Mouse (Mus musculus) retina, postnatal 7 days (tissue): ENCODE results near the gene Cxcl3.
"Not testable (repeated sequence)": the region's sequence is repeated elsewhere in the genome, so short reads cannot be mapped to it uniquely, and the experiment has no call there.

ENCODE experiments used
- DNase-seq: peaks from one replicate; pipeline ENCODE4 v3.0.0-alpha.2; 2012; ENCODE audit warnings: low read depth, low spot score

The Cxcl3 gene

GRCm38 (mm10) chr5:90789306-90790073 lies 3.6 kb downstream of the Cxcl3 start:
- no peak for DNase-seq

DNA sequence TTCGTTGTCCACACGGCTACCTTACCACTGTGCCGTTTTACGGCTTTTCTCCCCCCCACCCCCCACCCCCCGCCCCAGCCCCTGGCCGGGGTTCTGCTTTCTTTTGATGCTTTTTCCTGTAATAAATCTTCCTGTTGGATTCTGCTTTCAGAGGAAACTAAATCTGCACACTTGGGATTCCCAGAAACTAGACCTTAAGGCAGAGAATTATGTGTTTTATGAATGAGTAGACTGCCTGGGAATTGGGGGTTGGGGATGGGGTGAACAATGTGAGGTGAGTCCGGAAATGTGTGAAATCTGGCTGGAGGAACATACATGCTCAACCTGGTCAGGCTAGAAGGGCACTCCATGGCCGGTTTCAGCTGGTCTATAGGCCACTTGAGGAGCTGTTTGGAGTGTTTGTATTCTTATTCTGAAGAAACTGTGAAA lies 4.2 kb downstream of the Cxcl3 start:
- DNase-seq: no peak

DNA sequence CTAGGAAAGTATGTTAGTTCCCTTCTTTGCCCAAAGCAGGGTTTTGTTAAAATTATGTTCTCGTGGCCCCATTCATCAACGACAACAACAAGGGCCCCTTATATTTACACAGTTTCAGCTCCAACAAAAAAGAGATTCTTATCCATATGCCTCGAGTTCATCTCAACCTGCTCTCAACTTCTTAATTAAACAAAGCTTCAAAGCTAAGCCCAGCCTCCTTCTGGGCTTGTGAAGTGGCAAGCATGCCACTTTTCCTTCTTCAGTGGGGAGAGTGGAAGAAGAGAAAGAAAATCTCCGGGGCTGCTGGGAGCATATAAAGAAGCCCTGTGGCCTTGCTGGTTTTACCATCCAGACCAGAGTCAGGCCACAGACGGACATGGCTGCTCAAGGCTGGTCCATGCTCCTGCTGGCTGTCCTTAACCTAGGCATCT lies 8.3 kb downstream of the Cxcl3 start, which contains the start of gene Cxcl15:
Cxcl15 (plus strand) TSS at position 340 of the 431 bp plus-strand sequence.
- no peak for DNase-seq

- DNase-seq: not testable (repeated sequence)
These were observed 9.5 kb downstream of the Cxcl3 start for GRCm38 (mm10) chr5:90795392-90795791.

GRCm38 (mm10) chr5:90804574-90804973 lies 18.7 kb downstream of the Cxcl3 start:
- DNase-seq: no peak

- no peak for DNase-seq
These were observed 20.1 kb downstream of the Cxcl3 start for GRCm38 (mm10) chr5:90806050-90806449.

DNA sequence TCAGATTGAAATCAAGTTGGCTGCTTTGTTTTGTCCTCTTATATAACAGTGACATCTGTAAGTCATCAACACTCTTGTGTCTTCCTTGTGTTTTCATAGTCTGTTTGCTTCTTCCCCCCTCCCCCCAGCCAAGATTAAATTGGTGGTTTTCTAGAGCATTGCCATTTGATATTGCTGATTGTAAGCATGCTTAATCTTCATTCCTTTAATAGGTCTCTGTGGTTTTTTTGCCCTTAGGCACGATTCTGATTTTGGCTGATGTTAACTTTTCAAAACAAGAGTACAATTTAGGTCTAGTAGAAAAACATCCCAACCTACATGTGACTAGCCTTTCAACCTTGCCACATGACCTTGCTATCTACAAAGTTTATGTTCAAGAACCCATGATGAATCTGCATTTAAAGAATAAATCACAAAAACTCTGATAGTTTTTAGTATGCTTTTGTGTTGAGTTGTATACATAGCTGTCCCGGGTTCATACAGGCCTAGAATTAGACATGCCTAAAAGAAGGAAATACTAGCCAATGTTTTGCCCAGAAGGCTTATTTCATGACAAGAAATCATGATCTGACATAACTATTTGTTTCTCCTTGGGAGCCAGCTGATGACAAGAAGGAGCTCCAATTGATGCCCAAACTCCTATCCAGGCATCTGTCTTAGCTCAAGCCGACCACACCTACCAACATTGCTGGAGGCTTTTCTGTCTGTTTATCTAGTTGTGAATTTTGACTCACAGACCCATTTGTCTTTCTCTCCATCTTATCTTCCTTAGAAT lies 21.5 kb downstream of the Cxcl3 start:
- DNase-seq: no peak

GRCm38 (mm10) chr5:90819756-90820155 lies 33.9 kb downstream of the Cxcl3 start:
- no peak for DNase-seq

DNA sequence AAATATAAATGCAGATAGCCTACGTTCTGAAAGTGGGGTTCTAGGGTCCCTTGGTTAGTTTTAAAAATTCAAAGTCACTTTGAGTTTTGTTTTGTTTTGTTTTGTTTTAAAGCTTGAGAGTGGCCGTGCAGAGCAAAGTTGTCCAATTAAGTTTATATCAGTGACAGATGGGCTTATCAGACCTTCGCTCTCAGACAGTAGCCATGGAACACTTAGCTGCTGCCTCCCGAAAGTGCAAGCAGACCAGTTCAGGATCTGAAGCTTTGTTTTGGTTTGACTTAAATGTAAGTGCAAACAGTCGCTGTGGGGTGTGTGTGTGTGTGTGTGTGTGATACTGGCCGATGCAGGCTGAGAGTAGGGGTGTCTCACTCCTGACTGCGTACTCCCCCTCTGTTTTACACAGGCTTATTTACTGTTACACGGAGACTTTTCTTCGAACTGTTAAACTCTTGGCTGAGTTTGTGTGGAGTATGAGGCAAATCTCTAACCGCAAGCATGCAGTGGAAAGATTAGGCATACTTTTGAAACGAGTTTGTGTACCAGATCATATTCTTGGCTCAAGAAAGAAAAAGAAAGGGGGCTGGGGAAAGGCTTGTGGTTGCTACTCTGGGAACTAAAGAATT lies 46.4 kb downstream of the Cxcl3 start:
- DNase-seq: no peak

DNA sequence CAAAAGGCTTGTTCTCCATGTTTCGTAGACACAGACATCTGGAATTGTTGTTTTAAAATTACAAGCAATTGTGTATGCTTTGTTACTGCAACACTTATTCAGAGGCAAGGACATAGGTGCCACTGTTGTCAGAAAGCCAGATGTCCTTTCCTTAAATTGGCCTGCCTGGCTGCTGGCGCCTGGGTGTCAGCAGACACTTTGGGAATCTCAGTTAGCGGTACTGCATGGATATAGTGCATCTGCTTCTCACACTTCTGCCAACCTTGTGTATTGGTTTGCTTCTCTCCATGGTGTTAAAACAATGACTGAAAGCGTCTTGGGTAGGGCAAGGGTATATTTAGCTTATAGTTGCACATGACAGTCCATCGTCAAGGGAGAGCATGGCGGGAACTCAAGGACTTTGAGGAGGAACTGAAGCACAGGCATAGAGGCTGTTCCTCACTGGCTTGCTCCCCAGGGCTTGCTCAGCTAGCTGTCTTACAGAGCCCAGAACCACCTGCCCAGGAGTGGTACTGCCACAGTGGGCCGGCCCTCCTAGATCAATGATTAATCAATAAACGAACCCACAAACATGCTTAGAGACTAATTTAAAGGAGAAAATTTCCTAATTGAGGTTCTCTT lies 47.0 kb downstream of the Cxcl3 start:
- no peak for DNase-seq

- no peak for DNase-seq
These were observed 48.5 kb downstream of the Cxcl3 start for GRCm38 (mm10) chr5:90834436-90834835.

DNA sequence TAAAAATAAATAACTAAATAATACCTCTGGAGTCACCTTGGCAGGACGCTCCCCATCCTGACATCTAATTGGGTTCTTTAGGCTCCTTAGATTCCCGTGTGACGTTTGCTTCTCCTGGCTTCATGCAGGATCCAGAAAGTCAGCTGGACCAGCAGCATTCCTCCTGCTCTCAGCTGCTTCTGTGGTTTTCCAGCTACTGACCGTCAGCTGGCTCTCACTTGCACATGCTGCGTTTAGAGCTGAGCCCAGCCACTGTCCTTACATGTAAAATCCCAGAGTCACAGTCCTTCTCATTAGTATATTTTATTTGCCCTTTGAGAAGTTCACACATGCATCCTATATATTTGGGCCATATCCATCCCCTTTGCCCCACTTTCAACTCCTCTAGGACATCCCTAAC lies 52.7 kb downstream of the Cxcl3 start:
- no peak for DNase-seq
